Mouse (Mus musculus) testis, adult 2 months (tissue): ENCODE results near the gene Xlr4c.
"Not testable (repeated sequence)": the region's sequence is repeated elsewhere in the genome, so short reads cannot be mapped to it uniquely, and the experiment has no call there.

Experiments used
- CTCF ChIP-seq: fragments of 200-500 bp; IDR thresholded peaks from 2 replicates; pipeline ENCODE4 v1.5.1; 2012; ENCODE audit warnings: low read depth, mild to moderate bottlenecking, inconsistent platforms, low read length, moderate library complexity; ENCODE audit not compliant: control insufficient read depth, insufficient read depth, insufficient replicate concordance
- POLR2A ChIP-seq: fragments of 200-500 bp; IDR thresholded peaks from 2 replicates; pipeline ENCODE4 v1.6.1; 2012; ENCODE audit warnings: low read depth, mild to moderate bottlenecking, inconsistent platforms, low read length, moderate library complexity; ENCODE audit not compliant: control insufficient read depth

GRCm38 (mm10) chrX:73213819-73214564 is 28.9 kb downstream of the Xlr4c start, which contains the start of gene Xlr4b:
- TF ChIP-seq CTCF, POLR2A: not testable (repeated sequence)
